ENCODE assay signal across 8 mouse cellular contexts in the genomic region with DNA sequence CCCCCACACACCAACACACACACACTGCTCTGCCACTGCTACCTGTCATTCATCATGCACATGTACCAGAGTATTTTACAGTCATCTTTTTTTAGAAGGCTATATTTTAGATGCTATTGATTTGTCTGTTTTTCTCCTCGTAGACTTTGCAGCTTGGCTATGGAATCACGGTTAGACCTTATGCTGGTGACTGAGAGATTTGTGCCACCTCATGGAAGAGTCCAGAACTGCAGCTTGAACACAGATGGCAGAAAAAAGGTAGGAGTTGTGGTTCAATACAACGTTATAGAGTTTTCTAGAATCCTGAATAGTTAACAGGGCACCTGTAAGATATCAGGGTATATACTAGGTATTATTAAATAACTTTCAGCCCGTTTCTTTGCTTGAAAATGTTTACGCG. TPM values are rescaled to one million over a fixed set of nuclear protein-coding genes. Genes with fewer than 3 reads are reported as not detected.
A peak's percentile ranks its signal among the peaks of the same experiment; 100 is the strongest.
DNase-seq lines count a peak whose midpoint lies in the region; ATAC-seq and TF ChIP-seq lines count a peak whose summit lies in the region.

No protein-coding gene starts in this region.

- H3K9me3 ChIP-seq in liver, embryonic 12.5 days (replicated peaks), result no peaks in the 10 kb centered on the region
- H3K9me3 ChIP-seq in lung, postnatal 0 days (ENCODE audit: low read length), result no peaks in the 10 kb centered on the region

- H3K27me3 ChIP-seq in liver, embryonic 12.5 days (replicated peaks), result peaks cover 4% of the 10 kb centered on the region; the same call in 1 of the 2 replicates
- H3K27me3 ChIP-seq in lung, postnatal 0 days (replicated peaks; ENCODE audit: insufficient read depth, low read length), result no peaks in the 10 kb centered on the region

- no peaks in the 10 kb centered on the region for H3K4me1 ChIP-seq in liver, embryonic 12.5 days
- H3K4me1 ChIP-seq in lung, postnatal 0 days (ENCODE audit: insufficient read depth, low read depth, low read length), result no peaks in the 10 kb centered on the region

- peak; percentile 12 for DNase-seq in liver
- peak; percentile 11 for DNase-seq in adrenal gland, postnatal 25 days
- DNase-seq in fibroblast of lung, adult 2 months (ENCODE audit: low read depth), result peak; percentile 5
- DNase-seq in kidney, postnatal 36 days, result peak; percentile 9 to 70
- peak; percentile 36 for DNase-seq in lung, postnatal 0 days (ENCODE audit: low spot score)
- peak; percentile 26 for DNase-seq in telencephalon, adult 2 months (ENCODE audit: low read depth, low spot score)
- DNase-seq in gastrocnemius, postnatal 14 days, result no peak

- H3K4me2 ChIP-seq in liver, embryonic 12.5 days, result no peak overlapping the region
- no peak overlapping the region for H3K4me2 ChIP-seq in lung, postnatal 0 days (replicated peaks; ENCODE audit: low read depth, low read length)

- TF ChIP-seq CTCF in lung, postnatal 0 days (IDR thresholded peaks at IDR 0.05), result peak; percentile 77

- no peak overlapping the region for H3K9ac ChIP-seq in liver, embryonic 12.5 days
- no peak overlapping the region for H3K9ac ChIP-seq in lung, postnatal 0 days (replicated peaks; ENCODE audit: low read depth)

- no peak for ATAC-seq in liver, embryonic 12.5 days
- no peak for ATAC-seq in lung, postnatal 0 days

- 31% methylated on average over 6 of the region's 6 CpGs for WGBS in liver, embryonic 12.5 days (ENCODE audit: insufficient replicate concordance)
- WGBS in lung, postnatal 0 days, result 42% methylated on average over 6 of the region's 6 CpGs

- TF ChIP-seq EP300 in lung, postnatal 0 days (IDR thresholded peaks at IDR 0.05), result no peak

- H3K27ac ChIP-seq in liver, embryonic 12.5 days, result no peak overlapping the region
- no peak overlapping the region for H3K27ac ChIP-seq in lung, postnatal 0 days (ENCODE audit: low read length)

- H3K36me3 ChIP-seq in liver, embryonic 12.5 days, result no peaks in the 10 kb centered on the region
- no peaks in the 10 kb centered on the region for H3K36me3 ChIP-seq in lung, postnatal 0 days (ENCODE audit: insufficient read depth, low read length)

- intact Hi-C loops in gastrocnemius, postnatal 14 days (cut with DNase I; ENCODE audit: low total_unique reads), result no loop called here

- no peak overlapping the region for H3K4me3 ChIP-seq in liver, embryonic 12.5 days
- no peak overlapping the region for H3K4me3 ChIP-seq in lung, postnatal 0 days (ENCODE audit: low read depth, low read length)

RNA-seq across cellular contexts. Expression of gene Nxf3, which starts 22.9 kb away (rescaled TPM):
- polyA plus RNA-seq in liver, embryonic 12.5 days (2016; fragmentation: Nextera tagmentation; extraction: Ambion mirVana), result 0.17 and 0.20 TPM in 2 replicates
- not detected in 2 replicates for total RNA-seq in adrenal gland, postnatal 25 days (2021)
- polyA plus RNA-seq in lung, postnatal 0 days (2015; fragmentation: Nextera tagmentation; extraction: Ambion mirVana), result 0.07 and 0.08 TPM in 2 replicates
- total RNA-seq in gastrocnemius, postnatal 14 days (2021), result not detected

RNA-seq across cellular contexts. Expression of gene Bex4, which starts 30.9 kb away (rescaled TPM):
- 201 and 211 TPM in 2 replicates for polyA plus RNA-seq in liver, embryonic 12.5 days (2016; fragmentation: Nextera tagmentation; extraction: Ambion mirVana)
- 7.0 and 10.3 TPM in 2 replicates for total RNA-seq in adrenal gland, postnatal 25 days (2021)
- polyA plus RNA-seq in lung, postnatal 0 days (2015; fragmentation: Nextera tagmentation; extraction: Ambion mirVana), result 223 and 297 TPM in 2 replicates
- total RNA-seq in gastrocnemius, postnatal 14 days (2021), result not detected

RNA-seq across cellular contexts. Expression of gene Bex2, which starts 39.9 kb away (rescaled TPM):
- polyA plus RNA-seq in liver, embryonic 12.5 days (2016; fragmentation: Nextera tagmentation; extraction: Ambion mirVana), result 191 and 194 TPM in 2 replicates
- total RNA-seq in adrenal gland, postnatal 25 days (2021), result 16.1 and 27.7 TPM in 2 replicates
- polyA plus RNA-seq in lung, postnatal 0 days (2015; fragmentation: Nextera tagmentation; extraction: Ambion mirVana), result 250 and 327 TPM in 2 replicates
- under 1 TPM; 0.27 to 0.43 TPM for total RNA-seq in gastrocnemius, postnatal 14 days (2021)

Comparison
In these comparisons a context has a peak if more than half of its experiments do, and no peak if none do; other contexts are left out.
1. RNA of gene Bex2, which starts 39.9 kb away (total RNA-seq): 16.1 to 27.7 TPM in adrenal gland, postnatal 25 days; 0.27 to 0.43 TPM in gastrocnemius, postnatal 14 days; every median in the first group is over 10 times any median in the second.